Mouse (Mus musculus) MEL (cell line): Measurements from ENCODE around the gene Ctnna2.

Source experiments
- CHD2 ChIP-seq: IDR thresholded peaks from 2 replicates; pipeline ENCODE4 v1.6.1; 2011; ENCODE audit warnings: low read length, improper control_type of control experiment
- CTCF ChIP-seq, 3 experiments: IDR thresholded peaks in 2 of 3; conservative IDR thresholded peaks in 1 of 3; 2 replicates each; pipeline ENCODE4 v1.5.1; 2011 to 2012; ENCODE audit warnings: low read length in 3 of 3, low read depth in 2 of 3, mild to moderate bottlenecking in 2 of 3, improper control_type of control experiment in 1 of 3, inconsistent platforms in 1 of 3, mixed read lengths in 1 of 3, moderate library complexity in 1 of 3; ENCODE audit not compliant: control insufficient read depth in 1 of 3, insufficient read depth in 1 of 3, poor library complexity in 1 of 3, severe bottlenecking in 1 of 3
- E2F4 ChIP-seq: IDR thresholded peaks from 2 replicates; pipeline ENCODE4 v1.6.1; 2011; ENCODE audit warnings: low read depth, low read length, improper control_type of control experiment, borderline replicate concordance
- EP300 ChIP-seq, 2 experiments: IDR thresholded peaks; 2 replicates each; pipeline ENCODE4 v1.6.1; 2011; ENCODE audit warnings: improper control_type of control experiment in 2 of 2, low read length in 2 of 2, low read depth in 1 of 2, mild to moderate bottlenecking in 1 of 2
- MAFK ChIP-seq: IDR thresholded peaks from 2 replicates; pipeline ENCODE4 v1.6.1; 2011; ENCODE audit warnings: low read depth, mild to moderate bottlenecking, low read length, improper control_type of control experiment, borderline replicate concordance
- MAX ChIP-seq: IDR thresholded peaks from 2 replicates; pipeline ENCODE4 v1.6.1; 2011; ENCODE audit warnings: low read length, improper control_type of control experiment
- POLR2A ChIP-seq, 2 experiments: IDR thresholded peaks; 2 replicates each; pipeline ENCODE4 v1.6.1; 2011 to 2012; ENCODE audit warnings: low read length in 2 of 2, mild to moderate bottlenecking in 2 of 2, control low read depth in 1 of 2, improper control_type of control experiment in 1 of 2, low read depth in 1 of 2, moderate library complexity in 1 of 2; ENCODE audit not compliant: control insufficient read depth in 1 of 2, insufficient read depth in 1 of 2, poor library complexity in 1 of 2
- RCOR1 ChIP-seq: IDR thresholded peaks from 2 replicates; pipeline ENCODE4 v1.6.1; 2012; ENCODE audit warnings: low read depth, mild to moderate bottlenecking, inconsistent platforms, low read length, improper control_type of control experiment
- ZC3H11A ChIP-seq: IDR thresholded peaks from 2 replicates; pipeline ENCODE4 v1.6.1; 2012; ENCODE audit warnings: low read depth, mild to moderate bottlenecking, inconsistent platforms, low read length, improper control_type of control experiment

- TF ChIP-seq E2F4 (no peak), CHD2 (no peak), RCOR1 (no peak), CTCF (IDR thresholded peaks at IDR 0.05 in 2 of 3, conservative IDR thresholded peaks at IDR 0.05 in 1 of 3; ENCODE audit: control insufficient read depth in 1 of 3, insufficient read depth in 1 of 3, low read depth in 2 of 3, low read length in 3 of 3, poor library complexity in 1 of 3, severe bottlenecking in 1 of 3) (no peak), POLR2A (IDR thresholded peaks at IDR 0.05; ENCODE audit: control insufficient read depth in 1 of 2, insufficient read depth in 1 of 2, low read depth in 1 of 2, low read length in 2 of 2, poor library complexity in 1 of 2) (no peak), EP300 (IDR thresholded peaks at IDR 0.05; ENCODE audit: low read depth in 1 of 2, low read length in 2 of 2) (no peak), ZC3H11A (no peak), MAFK (no peak), MAX (no peak)
These were observed 487.8 kb downstream of the Ctnna2 start for GRCm38 (mm10) chr6:77491721-77492120.
